Mouse (Mus musculus) liver, adult 2 months (tissue): ENCODE measurements around the gene Glipr1l1. TPM values are rescaled to one million over a fixed set of nuclear protein-coding genes. Genes with fewer than 3 reads are reported as not detected.
"Not testable (repeated sequence)": the region's sequence is repeated elsewhere in the genome, so short reads cannot be mapped to it uniquely, and the experiment has no call there.

Experiments
- DNase-seq: peaks from one replicate; pipeline ENCODE4 v3.0.0-alpha.2; 2011; ENCODE audit warnings: low read depth, low spot score; ENCODE audit errors: extremely low read depth
- H3K27ac ChIP-seq: fragments of 200-500 bp; replicated peaks from 2 replicates; pipeline ENCODE4 v1.5.1; 2012; ENCODE audit warnings: low read depth, mild to moderate bottlenecking, control low read depth, inconsistent platforms, low read length; ENCODE audit not compliant: insufficient read depth
- H3K27me3 ChIP-seq: fragments of 200-500 bp; 2 replicates; pipeline ENCODE4 v1.6.1; 2012; ENCODE audit warnings: mild to moderate bottlenecking, moderate library complexity, low read length, inconsistent platforms; ENCODE audit not compliant: control insufficient read depth, insufficient read depth
- H3K36me3 ChIP-seq: fragments of 200-500 bp; 2 replicates; pipeline ENCODE4 v1.6.1; 2012; ENCODE audit warnings: low read length, inconsistent platforms; ENCODE audit not compliant: control insufficient read depth, insufficient read depth
- H3K4me1 ChIP-seq: fragments of 200-500 bp; 2 replicates; pipeline ENCODE4 v1.6.1; 2011; ENCODE audit warnings: low read length; ENCODE audit not compliant: control insufficient read depth, insufficient read depth
- H3K4me3 ChIP-seq: fragments of 200-500 bp; 2 replicates; pipeline ENCODE4 v1.5.1; 2011; ENCODE audit warnings: low read depth, mild to moderate bottlenecking, control low read depth, low read length, moderate library complexity; ENCODE audit not compliant: insufficient read depth
- H3K79me2 ChIP-seq: fragments of 200-500 bp; 2 replicates; pipeline ENCODE4 v1.6.1; 2012; ENCODE audit warnings: inconsistent platforms, mild to moderate bottlenecking, low read length, moderate library complexity; ENCODE audit not compliant: control insufficient read depth, insufficient read depth
- H3K9ac ChIP-seq: fragments of 200-500 bp; 2 replicates; pipeline ENCODE4 v1.6.1; 2012; ENCODE audit warnings: low read depth, mild to moderate bottlenecking, control low read depth, inconsistent platforms, low read length
- CTCF ChIP-seq: fragments of 200-500 bp; IDR thresholded peaks from 2 replicates; pipeline ENCODE4 v1.5.1; 2011; ENCODE audit warnings: low read depth, low read length, control low read depth
- POLR2A ChIP-seq: fragments of 200-500 bp; IDR thresholded peaks from 2 replicates; pipeline ENCODE4 v1.6.1; 2011; ENCODE audit warnings: low read length, control low read depth; ENCODE audit not compliant: insufficient read depth; ENCODE audit errors: extremely low read depth
- WGBS: fragments of 180-500 bp; shearing (Covaris S2); methylation state at CpG from one replicate; pipeline ENCODE4 v1.1.7; 2018; 5-methylcytosine and 5-hydroxymethylcytosine counted together
- polyA plus RNA-seq: library from polyadenylated mRNA; depleted of rRNA; stranded (reverse); fragments of >200 nt; gene quantifications from 2 replicates; pipeline ENCODE4 v1.2.3, GENCODE M21; 2012; rRNA removed
- total RNA-seq: library from RNA; depleted of rRNA; stranded (reverse); fragments of >200 nt; gene quantifications from 2 replicates; pipeline ENCODE4 v1.2.3, GENCODE M21; 2014; rRNA removed

Glipr1l1 gene
- total and polyA plus RNA-seq, 2 experiments = not detected

DNA sequence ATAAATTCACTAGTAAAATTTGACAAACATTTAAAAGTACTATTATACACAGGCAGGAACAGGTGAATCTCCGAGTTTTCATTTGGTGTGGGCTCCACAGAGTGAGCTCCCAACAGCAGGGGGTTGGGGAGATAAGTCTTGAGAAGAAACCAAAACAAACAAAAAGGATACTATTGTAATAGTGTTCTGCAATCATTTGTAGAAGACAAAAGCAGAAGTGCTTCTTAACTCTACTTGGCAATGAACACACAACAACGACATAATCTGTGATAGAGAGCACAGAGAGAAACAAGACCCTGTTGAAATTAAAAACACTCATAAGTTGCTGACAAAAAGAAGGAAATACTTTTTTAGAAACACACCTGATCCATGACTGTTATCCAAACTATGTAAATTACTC is 20.1 kb downstream of the Glipr1l1 start:
- H3K36me3 ChIP-seq = no peaks in the 10 kb centered on the region
- no peaks in the 10 kb centered on the region for H3K79me2 ChIP-seq
- TF ChIP-seq POLR2A (no peak), CTCF (no peak)
- no peak for DNase-seq
- H3K27me3 ChIP-seq = no peaks in the 10 kb centered on the region
- no peak overlapping the region for H3K9ac ChIP-seq
- H3K27ac ChIP-seq = no peak overlapping the region
- H3K4me3 ChIP-seq = no peak overlapping the region
- 23% methylated on average over 2 of the region's 2 CpGs for WGBS
- H3K4me1 ChIP-seq = no peaks in the 10 kb centered on the region

GRCm38 (mm10) chr10:112083157-112083556 is 23.2 kb downstream of the Glipr1l1 start, which contains the start of gene Glipr1l2:
Glipr1l2 (plus strand) TSS chr10:112083354.
- WGBS = 94% methylated on average over 14 of the region's 14 CpGs
- no peaks in the 10 kb centered on the region for H3K4me1 ChIP-seq
- TF ChIP-seq CTCF = no peak
- no peak for TF ChIP-seq POLR2A
- no peaks in the 10 kb centered on the region for H3K79me2 ChIP-seq
- H3K27ac ChIP-seq = no peak within 1 kb of the TSS
- H3K36me3 ChIP-seq = no peaks in the 10 kb centered on the region
- no peak within 1 kb of the TSS for H3K4me3 ChIP-seq
- no peak within 1 kb of the TSS for H3K9ac ChIP-seq
- H3K27me3 ChIP-seq = no peaks in the 10 kb centered on the region
- DNase-seq = no peak

DNA sequence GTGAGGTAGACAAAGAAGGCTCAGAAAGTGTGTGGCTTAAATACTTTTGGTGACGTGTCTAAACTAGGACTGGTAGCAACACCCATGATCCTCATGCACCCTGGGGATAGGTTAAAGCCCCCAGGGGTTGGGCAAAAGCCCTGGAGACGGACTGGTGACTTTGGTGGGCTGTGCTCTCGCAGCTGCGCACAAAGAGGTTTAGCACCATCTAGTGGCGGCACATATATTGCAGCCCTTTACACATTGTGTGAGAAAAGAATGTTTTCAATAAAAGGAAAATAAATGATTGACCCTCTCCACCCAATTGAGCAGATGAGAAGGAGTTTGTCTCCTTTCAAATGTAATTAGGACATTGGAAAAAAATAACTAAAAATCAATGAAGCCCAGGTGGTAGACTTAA is 45.8 kb downstream of the Glipr1l1 start:
- not testable (repeated sequence) for H3K27ac ChIP-seq, H3K79me2 ChIP-seq, H3K27me3 ChIP-seq, H3K9ac ChIP-seq, H3K4me1 ChIP-seq, H3K4me3 ChIP-seq, H3K36me3 ChIP-seq
- TF ChIP-seq CTCF = peak; percentile 75
- DNase-seq = peak; percentile 4
- WGBS = 10% methylated on average over 5 of the region's 5 CpGs

GRCm38 (mm10) chr10:112110401-112110800 is 50.4 kb downstream of the Glipr1l1 start:
- Histone ChIP-seq H3K27me3 (no peaks in the 10 kb centered on the region), H3K4me1 (no peaks in the 10 kb centered on the region), H3K36me3 (no peaks in the 10 kb centered on the region), H3K4me3 (no peak overlapping the region), H3K27ac (no peak overlapping the region), H3K9ac (no peak overlapping the region), H3K79me2 (no peaks in the 10 kb centered on the region)
- WGBS = 91% methylated on average over 7 of the region's 7 CpGs
- TF ChIP-seq POLR2A (no peak), CTCF (no peak)
- DNase-seq = no peak

- H3K9ac ChIP-seq, H3K36me3 ChIP-seq, H3K4me1 ChIP-seq, H3K27me3 ChIP-seq, H3K79me2 ChIP-seq, H3K27ac ChIP-seq, H3K4me3 ChIP-seq, DNase-seq: not testable (repeated sequence)
- 68% methylated on average over 2 of the region's 2 CpGs for WGBS
These were observed 65.1 kb downstream of the Glipr1l1 start for GRCm38 (mm10) chr10:112125090-112125489.

- not testable (repeated sequence) for H3K4me1 ChIP-seq, H3K79me2 ChIP-seq, H3K9ac ChIP-seq, H3K36me3 ChIP-seq, H3K27me3 ChIP-seq, DNase-seq, H3K27ac ChIP-seq, H3K4me3 ChIP-seq
- 78% methylated on average over 6 of the region's 6 CpGs for WGBS
These were observed 67.8 kb downstream of the Glipr1l1 start for GRCm38 (mm10) chr10:112127682-112128230.

Other genes starting within 250 kb of the Glipr1l1 start
- 13.2 and 13.6 TPM in 2 replicates for gene Krr1, start 87.5 kb upstream of the Glipr1l1 start, total RNA-seq
- 2.6 and 3.0 TPM in 2 replicates for gene Krr1, start 87.5 kb upstream of the Glipr1l1 start, polyA plus RNA-seq
- gene Glipr1, start 57.6 kb upstream of the Glipr1l1 start, total RNA-seq = 1.0 and 3.2 TPM in 2 replicates
- 0.32 and 0.90 TPM in 2 replicates for gene Glipr1, start 57.6 kb upstream of the Glipr1l1 start, polyA plus RNA-seq
- not detected in 2 replicates for gene Glipr1l2, start 23.2 kb downstream of the Glipr1l1 start, total RNA-seq
- gene Glipr1l2, start 23.2 kb downstream of the Glipr1l1 start, polyA plus RNA-seq = not detected in 2 replicates
- gene Glipr1l3, start 100.1 kb downstream of the Glipr1l1 start, total RNA-seq = not detected in 2 replicates
- gene Glipr1l3, start 100.1 kb downstream of the Glipr1l1 start, polyA plus RNA-seq = not detected in 2 replicates
- not detected in 2 replicates for gene Caps2, start 103.4 kb downstream of the Glipr1l1 start, total RNA-seq
- gene Caps2, start 103.4 kb downstream of the Glipr1l1 start, polyA plus RNA-seq = not detected in 2 replicates
- under 0.01 and 0.07 TPM in 2 replicates for gene Kcnc2, start 210.9 kb downstream of the Glipr1l1 start, total RNA-seq
- not detected in 2 replicates for gene Kcnc2, start 210.9 kb downstream of the Glipr1l1 start, polyA plus RNA-seq